Mouse (Mus musculus) forebrain, postnatal 0 days (tissue): ENCODE results near the gene Tet1. TPM values are rescaled to one million over a fixed set of nuclear protein-coding genes. Genes with fewer than 3 reads are reported as not detected.

Experiments
- ATAC-seq: fragments of 200-750 bp; cut with Nextera tagmentation; 2 replicates; pipeline ENCODE4 v1.8.0; 2017; ENCODE audit warnings: mild to moderate bottlenecking, moderate library complexity
- DNase-seq: peaks from one replicate; pipeline ENCODE4 v3.0.0-alpha.2; 2015
- H3K27ac ChIP-seq: fragments of 300-500 bp; sonication (generic); 2 replicates; pipeline ENCODE4 v1.5.1; 2014; ENCODE audit warnings: low read depth, mild to moderate bottlenecking, antibody characterized with exemption, low read length, moderate library complexity, mixed read lengths
- H3K27me3 ChIP-seq: fragments of 300-500 bp; sonication (generic); 2 replicates; pipeline ENCODE4 v1.6.1; 2014; ENCODE audit warnings: mild to moderate bottlenecking, low read length, mixed read lengths; ENCODE audit not compliant: insufficient read depth
- H3K36me3 ChIP-seq: fragments of 300-500 bp; sonication (generic); 2 replicates; pipeline ENCODE4 v1.6.1; 2014; ENCODE audit warnings: mild to moderate bottlenecking, moderate library complexity; ENCODE audit not compliant: insufficient read depth
- H3K4me1 ChIP-seq: fragments of 300-500 bp; sonication (generic); 2 replicates; pipeline ENCODE4 v1.6.1; 2014; ENCODE audit warnings: antibody characterized with exemption; ENCODE audit not compliant: insufficient read depth
- H3K4me2 ChIP-seq: fragments of 300-500 bp; sonication (generic); 2 replicates; pipeline ENCODE4 v1.6.1; 2014; ENCODE audit warnings: low read depth, mild to moderate bottlenecking, moderate library complexity
- H3K4me3 ChIP-seq: fragments of 300-500 bp; sonication (generic); 2 replicates; pipeline ENCODE4 v1.5.1; 2014; ENCODE audit warnings: low read depth, low read length, mixed read lengths
- H3K9ac ChIP-seq: fragments of 300-500 bp; sonication (generic); 2 replicates; pipeline ENCODE4 v1.6.1; 2014; ENCODE audit warnings: mild to moderate bottlenecking
- H3K9me3 ChIP-seq: fragments of 300-500 bp; sonication (generic); 2 replicates; pipeline ENCODE4 v1.6.1; 2016; ENCODE audit warnings: low read length
- CTCF ChIP-seq: sonication (generic); IDR thresholded peaks from 2 replicates; pipeline ENCODE4 v1.5.1; 2016; ENCODE audit warnings: antibody characterized with exemption, control low read depth, low read depth
- WGBS: fragments of 180-500 bp; shearing (Covaris S2); extraction: QIAGEN DNeasy Blood & Tissue Kit; methylation state at CpG from one replicate; pipeline ENCODE4 v1.1.7; 2014; 5-methylcytosine and 5-hydroxymethylcytosine counted together
- polyA plus RNA-seq: library from polyadenylated mRNA; unstranded; fragments of >200 nt; fragmentation: Nextera tagmentation; extraction: Ambion mirVana; gene quantifications from 2 replicates; pipeline ENCODE4 v1.2.1, GENCODE M21; 2015
- total RNA-seq: library from RNA; depleted of rRNA; stranded (reverse); fragments of >200 nt; gene quantifications from 2 replicates; pipeline ENCODE4 v1.2.3, GENCODE M21; 2014

Gene Tet1
- total and polyA plus RNA-seq, 2 experiments from 2014 or later, result 32.1 to 32.7 TPM

DNA sequence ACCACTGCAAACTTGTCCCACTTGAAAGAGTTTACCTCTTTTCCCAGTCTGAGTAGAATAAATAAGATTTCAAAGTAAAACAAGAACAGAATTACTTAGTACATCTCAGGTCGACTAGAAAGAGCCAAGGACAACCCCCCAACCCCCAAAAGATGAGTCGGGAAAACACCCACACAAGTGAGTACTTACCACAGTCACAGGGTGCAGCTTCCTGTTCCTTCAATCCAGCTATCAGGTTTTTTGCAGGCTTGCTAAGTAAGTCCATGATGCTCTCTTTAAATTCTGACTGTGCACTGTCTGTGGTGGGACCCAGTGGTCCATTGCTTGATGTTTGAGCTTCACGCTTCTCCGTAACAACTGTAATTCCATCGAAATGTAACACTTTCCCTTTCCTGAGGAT, 70.8 kb downstream of the Tet1 start:
- H3K4me3 ChIP-seq, result no peak overlapping the region
- WGBS, result 97% methylated on average over 5 of the region's 5 CpGs
- ATAC-seq (no peak), DNase-seq (no peak)
- H3K4me2 ChIP-seq, result no peak overlapping the region
- no peak overlapping the region for H3K27ac ChIP-seq
- H3K9ac ChIP-seq, result no peak overlapping the region
- no peaks in the 10 kb centered on the region for H3K27me3 ChIP-seq
- H3K4me1 ChIP-seq, result no peaks in the 10 kb centered on the region
- H3K36me3 ChIP-seq, result peaks cover 32% of the 10 kb centered on the region
- H3K9me3 ChIP-seq, result no peaks in the 10 kb centered on the region
- no peak for TF ChIP-seq CTCF

DNA sequence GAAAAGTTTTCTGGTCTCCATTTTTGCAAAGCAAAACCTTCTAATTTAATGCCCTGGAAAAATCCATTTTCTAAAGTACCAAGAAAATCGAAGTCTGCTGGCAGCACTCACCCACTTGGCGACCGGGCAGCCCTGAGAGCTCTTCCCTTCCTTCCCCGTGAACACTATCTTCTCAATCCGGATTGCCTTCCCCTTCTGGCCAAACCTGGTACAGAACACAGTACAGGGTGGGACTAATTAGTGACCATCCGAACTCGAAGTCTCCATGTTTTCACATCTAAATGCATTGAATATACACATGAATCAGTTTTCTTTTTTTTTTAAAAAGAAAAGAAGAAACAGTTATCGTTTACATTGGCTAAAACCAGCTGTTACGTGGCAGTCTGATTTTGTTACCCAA, 76.0 kb downstream of the Tet1 start:
- TF ChIP-seq CTCF, result no peak
- no peak for ATAC-seq

DNA sequence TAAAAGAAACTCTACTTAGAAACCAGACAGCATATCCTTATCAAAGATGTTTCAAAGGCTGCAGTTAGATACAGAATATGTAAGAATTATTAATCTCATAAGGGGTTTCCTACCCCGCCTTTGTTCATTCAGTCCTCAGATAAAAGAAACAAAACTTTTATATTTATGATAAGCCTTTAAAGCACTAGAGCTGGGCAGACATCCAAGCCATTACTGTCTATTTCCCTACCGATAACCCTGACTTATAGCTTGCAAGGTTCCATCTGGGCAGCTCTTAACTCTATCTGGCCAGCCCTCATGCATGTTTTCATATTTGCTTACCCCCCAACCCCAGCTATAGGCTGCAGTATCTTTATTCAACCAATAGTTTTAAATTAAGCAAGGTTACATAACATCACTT, 77.2 kb downstream of the Tet1 start:
- no peak overlapping the region for H3K27ac ChIP-seq
- H3K9ac ChIP-seq, result no peak overlapping the region
- H3K4me1 ChIP-seq, result no peaks in the 10 kb centered on the region
- no peak for TF ChIP-seq CTCF
- no peak for DNase-seq
- no peaks in the 10 kb centered on the region for H3K9me3 ChIP-seq
- H3K27me3 ChIP-seq, result no peaks in the 10 kb centered on the region
- peaks cover 18% of the 10 kb centered on the region for H3K36me3 ChIP-seq
- ATAC-seq, result no peak
- WGBS, result 82% methylated on average over 2 of the region's 2 CpGs
- no peak overlapping the region for H3K4me3 ChIP-seq
- H3K4me2 ChIP-seq, result no peak overlapping the region

More for the DNA sequence above, 76.0 kb downstream of the Tet1 start:
- Histone ChIP-seq H3K36me3 (peaks cover 15% of the 10 kb centered on the region), H3K4me3 (no peak overlapping the region), H3K4me2 (no peak overlapping the region), H3K27ac (no peak overlapping the region), H3K9ac (no peak overlapping the region), H3K4me1 (no peaks in the 10 kb centered on the region), H3K9me3 (no peaks in the 10 kb centered on the region), H3K27me3 (no peaks in the 10 kb centered on the region)
- no peak for DNase-seq
- WGBS, result 83% methylated on average over 9 of the region's 9 CpGs

GRCm38 (mm10) chr10:62824474-62824873, 84.3 kb downstream of the Tet1 start:
- Histone ChIP-seq H3K27ac (no peak overlapping the region), H3K36me3 (peaks cover 18% of the 10 kb centered on the region), H3K4me3 (no peak overlapping the region), H3K27me3 (no peaks in the 10 kb centered on the region), H3K4me2 (no peak overlapping the region), H3K9ac (no peak overlapping the region), H3K4me1 (no peaks in the 10 kb centered on the region), H3K9me3 (no peaks in the 10 kb centered on the region)
- DNase-seq (no peak), ATAC-seq (no peak)
- TF ChIP-seq CTCF, result no peak
- WGBS, result 92% methylated on average over 8 of the region's 8 CpGs

DNA sequence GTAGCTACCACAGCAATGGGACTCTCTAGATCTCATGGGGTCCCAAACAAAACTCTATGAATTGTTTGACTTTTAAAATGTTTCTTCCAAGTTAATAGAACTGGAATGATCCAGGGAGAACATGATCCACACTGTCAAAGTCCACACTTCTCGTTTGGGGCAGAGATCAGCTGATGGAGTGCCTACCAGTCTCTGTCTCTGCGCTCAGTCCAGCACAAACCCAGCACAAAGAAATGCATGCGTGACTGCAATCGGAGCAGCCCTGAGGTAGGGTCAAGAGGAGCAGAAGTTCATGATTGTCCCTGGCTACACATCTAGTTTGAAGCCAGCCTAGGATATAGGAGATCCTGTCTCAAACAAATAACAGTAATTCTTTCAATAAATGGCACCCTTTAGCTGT, 85.4 kb downstream of the Tet1 start:
- no peaks in the 10 kb centered on the region for H3K4me1 ChIP-seq
- DNase-seq (no peak), ATAC-seq (no peak)
- no peak overlapping the region for H3K27ac ChIP-seq
- H3K4me3 ChIP-seq, result no peak overlapping the region
- H3K9ac ChIP-seq, result no peak overlapping the region
- no peak overlapping the region for H3K4me2 ChIP-seq
- TF ChIP-seq CTCF, result no peak
- WGBS, result 89% methylated on average over 4 of the region's 4 CpGs
- no peaks in the 10 kb centered on the region for H3K27me3 ChIP-seq
- peaks cover 24% of the 10 kb centered on the region for H3K36me3 ChIP-seq
- H3K9me3 ChIP-seq, result no peaks in the 10 kb centered on the region

GRCm38 (mm10) chr10:62810010-62810409, 98.8 kb downstream of the Tet1 start:
- ATAC-seq (no peak), DNase-seq (peak; percentile 4)
- no peaks in the 10 kb centered on the region for H3K4me1 ChIP-seq
- WGBS, result 81% methylated on average over 4 of the region's 4 CpGs
- H3K9me3 ChIP-seq, result no peaks in the 10 kb centered on the region
- H3K9ac ChIP-seq, result no peak overlapping the region
- no peak overlapping the region for H3K4me2 ChIP-seq
- no peaks in the 10 kb centered on the region for H3K27me3 ChIP-seq
- H3K27ac ChIP-seq, result no peak overlapping the region
- H3K36me3 ChIP-seq, result peaks cover 40% of the 10 kb centered on the region
- no peak overlapping the region for H3K4me3 ChIP-seq
- TF ChIP-seq CTCF, result peak; percentile 29; the same call in 1 of the 2 replicates

DNA sequence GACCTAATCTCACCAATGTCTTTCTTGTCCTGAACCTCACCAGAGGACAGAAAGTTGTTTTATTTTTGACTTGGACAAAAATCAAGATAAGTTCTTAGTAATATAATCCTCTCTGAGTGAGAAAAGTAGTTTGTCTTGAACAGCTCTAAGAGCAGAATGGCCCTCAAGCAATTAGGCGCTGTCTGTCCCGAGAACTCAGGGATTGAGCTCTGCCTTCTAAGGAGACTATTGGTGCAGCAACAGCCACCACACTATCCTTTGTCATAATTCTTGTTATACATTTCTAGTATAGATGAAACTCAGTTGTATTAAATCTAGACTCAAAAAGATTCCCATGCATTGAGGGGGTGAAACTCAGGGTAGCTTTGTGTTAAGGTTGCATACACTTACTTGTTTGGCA, 100.0 kb downstream of the Tet1 start:
- no peak for DNase-seq
- ATAC-seq, result no peak
- H3K4me3 ChIP-seq, result no peak overlapping the region

DNA sequence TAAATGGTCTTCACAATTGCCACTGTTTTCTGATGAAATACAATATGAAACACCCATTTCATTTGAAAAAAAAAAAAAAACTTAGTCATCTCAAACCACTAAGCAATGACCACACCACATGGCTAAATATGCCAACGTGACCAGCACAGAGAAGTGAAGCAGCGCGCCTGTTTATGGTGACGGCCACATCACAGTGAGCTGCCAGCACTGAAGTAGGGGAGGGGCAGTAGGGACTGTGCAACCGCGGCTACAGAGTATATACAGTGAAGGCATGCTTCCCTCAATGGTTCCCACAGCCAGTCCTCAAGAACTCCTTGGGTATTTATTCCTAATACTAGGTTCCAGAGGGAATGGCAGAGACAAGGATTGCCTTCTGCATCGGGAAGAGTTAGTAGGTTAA, 100.5 kb downstream of the Tet1 start:
- TF ChIP-seq CTCF, result no peak
- ATAC-seq (no peak), DNase-seq (no peak)
- Histone ChIP-seq H3K9ac (no peak overlapping the region), H3K4me3 (no peak overlapping the region), H3K27ac (no peak overlapping the region), H3K4me1 (no peaks in the 10 kb centered on the region), H3K36me3 (peaks cover 24% of the 10 kb centered on the region), H3K27me3 (no peaks in the 10 kb centered on the region), H3K4me2 (no peak overlapping the region), H3K9me3 (no peaks in the 10 kb centered on the region)
- 94% methylated on average over 7 of the region's 7 CpGs for WGBS

More for the DNA sequence above, 100.0 kb downstream of the Tet1 start:
- no peaks in the 10 kb centered on the region for H3K4me1 ChIP-seq
- 88% methylated on average over 2 of the region's 2 CpGs for WGBS
- no peak for TF ChIP-seq CTCF
- no peaks in the 10 kb centered on the region for H3K27me3 ChIP-seq
- no peak overlapping the region for H3K27ac ChIP-seq
- H3K36me3 ChIP-seq, result peaks cover 29% of the 10 kb centered on the region
- no peaks in the 10 kb centered on the region for H3K9me3 ChIP-seq
- H3K4me2 ChIP-seq, result no peak overlapping the region
- H3K9ac ChIP-seq, result no peak overlapping the region
